Mouse (Mus musculus) common myeloid progenitor, adult 5-6 weeks (primary cell): ENCODE results near the gene Unc119. TPM values are rescaled to one million over a fixed set of nuclear protein-coding genes. Genes with fewer than 3 reads are reported as not detected.

Source experiments
- ATAC-seq: replicated peaks from 2 replicates; pipeline ENCODE4 v1.8.0; 2016; ENCODE audit warnings: low read depth, mild to moderate bottlenecking, moderate TSS enrichment, inconsistent platforms; ENCODE audit not compliant: poor library complexity, severe bottlenecking
- total RNA-seq: library from RNA; stranded (forward); fragments of 200-1000, 187-1606 nt; gene quantifications from 2 replicates; pipeline ENCODE4 v1.2.3, GENCODE M21; 2017

Unc119 gene
- total RNA-seq, 1 experiment from 2014 or later, result 33.7 TPM

DNA sequence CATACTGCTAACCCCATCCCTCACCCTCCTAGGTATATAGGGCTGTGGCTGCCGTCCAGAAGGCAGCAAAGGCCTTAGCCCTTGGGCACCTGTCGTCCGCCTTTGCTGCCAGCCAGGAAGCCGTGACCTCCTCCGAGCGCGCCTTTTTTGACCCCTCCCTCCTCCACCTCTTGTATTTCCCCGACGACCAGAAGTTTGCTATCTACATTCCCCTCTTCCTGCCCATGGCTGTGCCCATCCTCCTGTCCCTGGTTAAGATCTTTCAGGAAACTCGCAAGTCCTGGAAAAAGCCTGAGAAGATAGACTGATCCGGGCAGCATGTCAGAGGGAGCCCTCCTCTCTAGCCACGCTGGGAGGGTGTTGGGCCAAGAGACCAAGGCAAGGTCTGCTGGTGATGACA lies 1.6 kb upstream of the Unc119 start:
- no peak for ATAC-seq

DNA sequence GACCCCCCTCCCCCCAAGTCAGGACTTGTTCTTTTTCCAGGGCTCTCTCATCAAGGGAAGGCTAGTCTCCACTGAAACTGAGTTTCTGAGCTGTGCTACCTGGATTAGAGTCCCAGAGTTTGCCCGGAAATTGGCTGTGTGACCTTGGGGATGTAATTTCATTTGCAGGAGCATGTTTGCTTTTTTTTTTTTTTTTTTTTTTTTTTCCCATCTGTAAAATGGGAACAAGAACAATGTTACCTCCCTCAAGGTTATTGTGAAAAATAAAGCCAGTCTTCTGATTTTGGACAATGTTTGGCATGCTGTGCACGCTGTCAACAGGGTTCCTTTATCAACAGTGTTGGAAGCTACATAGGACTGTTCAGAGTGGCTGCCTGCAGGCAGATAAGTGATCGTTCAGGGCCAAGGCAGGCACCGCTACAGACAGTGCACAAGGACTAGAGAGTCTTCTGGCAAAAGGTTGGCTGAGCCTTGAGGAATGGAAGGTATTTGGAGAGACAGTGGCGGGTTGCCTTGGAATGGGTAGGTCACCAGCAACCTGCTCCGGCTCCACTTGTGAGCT lies 1.1 kb downstream of the Unc119 start:
- no peak for ATAC-seq

DNA sequence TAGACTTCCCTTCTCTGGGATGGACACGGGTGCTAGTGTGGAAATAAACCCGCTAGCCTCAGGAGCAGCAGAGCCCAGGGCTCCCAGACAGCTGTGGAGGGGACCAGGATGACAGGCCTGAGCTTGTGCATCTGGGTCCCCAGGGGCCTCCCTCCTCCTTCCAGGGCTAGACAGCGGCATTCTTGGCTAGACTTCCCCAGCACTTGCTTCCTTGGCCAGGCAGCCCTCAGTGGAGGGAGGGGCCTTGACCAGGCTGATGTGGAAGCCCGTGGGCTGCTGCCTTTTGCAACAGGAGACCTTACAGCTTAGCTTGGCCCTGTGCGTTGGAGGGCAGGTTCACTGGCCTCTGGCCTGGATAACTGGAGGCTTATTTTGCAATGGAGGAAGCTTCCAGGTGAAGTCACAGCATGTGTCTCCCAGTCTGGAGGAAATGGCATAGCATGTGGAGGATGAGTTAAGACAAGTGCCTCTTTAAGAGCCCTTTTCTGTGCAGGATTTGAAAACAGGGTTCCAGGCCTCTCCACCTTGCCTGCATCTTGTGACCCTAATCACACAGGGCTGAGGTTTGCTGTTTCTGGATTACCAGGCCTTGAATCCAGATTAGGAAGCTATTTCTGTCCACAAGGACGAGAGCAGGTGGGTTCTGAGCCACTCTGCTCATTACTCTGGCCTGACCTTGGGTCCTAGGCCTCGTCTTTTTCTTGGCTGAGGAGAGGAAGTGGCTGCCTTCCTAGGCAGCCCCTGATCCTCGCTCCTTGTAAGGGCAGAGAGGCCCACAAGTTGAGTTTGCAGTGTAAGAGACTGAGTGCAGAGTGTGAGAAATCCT lies 1.8 kb downstream of the Unc119 start:
- ATAC-seq, result peak; percentile 2; the same call in 1 of the 2 replicates

DNA sequence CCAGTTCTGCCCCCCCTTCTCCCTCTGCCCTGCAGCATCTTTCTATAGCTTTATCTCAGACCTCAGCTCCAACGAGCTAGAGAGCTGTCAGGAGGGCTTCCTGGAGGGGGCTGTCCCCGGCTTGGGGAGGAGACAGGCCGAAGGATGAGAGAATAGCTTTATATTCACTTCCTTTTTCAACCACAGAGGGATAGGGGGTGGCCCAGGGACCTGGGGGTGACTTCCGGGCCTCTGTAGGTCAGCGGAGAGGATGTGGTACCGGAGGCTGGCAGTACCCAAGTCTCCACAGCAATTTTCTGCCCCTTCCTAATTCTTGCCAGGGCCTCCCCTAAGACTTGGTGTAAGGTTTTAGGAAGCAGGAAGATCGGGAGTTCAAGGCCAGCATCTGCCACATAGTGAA lies 2.5 kb downstream of the Unc119 start:
- peak; percentile 64 for ATAC-seq

DNA sequence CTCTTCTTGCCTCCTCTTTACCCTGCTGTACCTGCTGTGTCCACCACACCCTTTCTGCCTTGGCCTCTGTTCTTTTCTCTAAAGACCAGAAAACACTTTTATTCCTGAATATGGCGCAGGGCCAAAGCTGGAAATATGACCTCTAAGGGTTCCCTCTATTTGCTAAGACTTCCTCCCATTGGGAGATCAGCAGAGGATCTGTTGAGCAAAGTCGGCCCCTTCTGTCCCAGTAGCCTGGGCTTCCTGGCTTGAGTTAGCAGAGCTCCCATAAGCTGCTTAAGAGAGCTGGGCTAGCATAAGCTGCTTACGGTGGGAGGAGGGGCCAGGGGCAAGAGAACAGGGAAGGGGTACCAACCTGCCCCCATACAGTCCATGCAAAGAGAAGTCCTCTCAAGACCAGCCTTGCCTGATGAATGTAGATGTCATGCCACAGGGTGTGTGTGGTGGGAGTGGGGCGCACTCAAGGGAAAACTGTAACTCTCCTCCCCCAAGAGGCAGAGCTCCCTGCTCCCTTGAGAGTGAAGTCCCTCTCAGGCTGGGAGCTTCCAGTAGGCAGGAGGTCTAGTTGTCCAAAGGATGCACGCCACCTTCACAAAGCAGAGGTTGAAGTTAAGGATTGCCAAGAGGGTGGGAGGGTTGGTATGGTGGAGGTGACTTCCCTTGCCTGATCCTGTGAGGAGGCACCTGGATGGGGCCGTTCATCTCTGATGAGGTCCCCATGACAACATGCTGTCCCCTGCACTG lies 3.2 kb downstream of the Unc119 start:
- no peak for ATAC-seq

DNA sequence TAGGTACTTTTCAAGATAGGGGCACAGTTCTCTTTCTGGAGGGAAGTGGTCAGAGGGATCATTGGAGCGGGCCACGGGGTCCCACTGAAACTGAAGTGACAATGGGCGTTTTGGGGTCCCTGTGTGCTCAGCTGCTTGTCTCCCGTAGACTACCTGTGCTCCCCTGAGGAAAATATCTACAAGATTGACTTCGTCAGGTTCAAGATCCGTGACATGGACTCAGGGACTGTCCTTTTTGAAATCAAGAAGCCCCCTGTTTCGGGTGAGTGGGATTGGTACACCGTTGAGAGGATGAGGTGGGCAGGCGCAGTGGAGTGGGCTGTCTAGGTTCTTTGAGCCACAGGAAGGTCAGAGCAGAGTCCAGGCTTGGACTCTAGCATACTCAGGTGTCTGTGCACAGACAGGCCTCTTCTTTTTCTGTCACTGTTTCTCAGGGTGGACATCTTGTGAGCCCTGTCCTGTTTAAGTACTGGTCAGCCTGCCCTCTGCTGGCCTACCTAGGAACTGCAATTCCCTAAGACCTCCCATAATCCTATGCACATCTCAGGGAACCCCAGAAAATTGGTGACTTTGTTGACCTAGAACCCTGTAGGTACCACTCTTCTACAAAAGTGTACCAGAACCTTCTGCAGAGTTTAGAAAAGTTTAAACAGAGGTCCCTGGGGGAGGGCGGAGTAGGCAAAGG lies 3.9 kb downstream of the Unc119 start:
- ATAC-seq, result 0 out of 2 replicates have a peak, but pooled peaks have one; percentile 5

DNA sequence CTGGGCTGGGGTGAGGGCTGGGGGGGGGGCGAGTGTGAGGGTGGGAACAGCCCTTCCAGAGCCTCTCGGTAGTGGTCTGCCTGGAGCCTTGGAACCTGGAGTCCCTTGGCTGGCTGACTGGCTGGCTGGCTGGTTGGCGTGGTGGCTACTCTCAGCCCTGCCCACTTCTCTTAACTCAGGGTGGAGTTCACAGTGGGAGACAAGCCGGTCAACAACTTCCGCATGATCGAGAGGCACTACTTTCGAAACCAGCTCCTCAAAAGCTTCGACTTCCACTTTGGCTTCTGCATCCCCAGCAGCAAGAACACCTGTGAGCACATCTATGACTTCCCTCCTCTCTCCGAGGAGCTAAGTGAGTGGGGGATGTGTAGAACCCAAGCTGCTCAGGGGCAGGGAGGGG lies 4.6 kb downstream of the Unc119 start:
- no peak for ATAC-seq

DNA sequence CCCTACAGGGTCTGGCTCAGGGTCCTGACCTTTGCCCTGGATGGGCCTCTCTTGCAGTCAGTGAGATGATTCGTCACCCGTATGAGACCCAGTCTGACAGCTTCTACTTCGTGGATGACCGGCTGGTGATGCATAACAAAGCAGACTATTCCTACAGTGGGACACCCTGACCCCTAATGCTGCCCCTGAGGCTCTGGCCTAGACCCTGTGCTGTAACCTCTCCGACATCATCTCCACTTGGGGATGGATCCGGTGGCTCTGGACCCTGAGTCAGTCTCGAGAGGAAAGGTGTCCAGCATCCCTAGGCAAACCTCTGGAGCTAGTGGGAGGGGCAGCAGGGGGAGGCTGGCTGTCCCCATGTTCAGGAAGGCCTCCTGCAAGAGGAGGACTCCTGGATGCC lies 5.2 kb downstream of the Unc119 start:
- no peak for ATAC-seq

DNA sequence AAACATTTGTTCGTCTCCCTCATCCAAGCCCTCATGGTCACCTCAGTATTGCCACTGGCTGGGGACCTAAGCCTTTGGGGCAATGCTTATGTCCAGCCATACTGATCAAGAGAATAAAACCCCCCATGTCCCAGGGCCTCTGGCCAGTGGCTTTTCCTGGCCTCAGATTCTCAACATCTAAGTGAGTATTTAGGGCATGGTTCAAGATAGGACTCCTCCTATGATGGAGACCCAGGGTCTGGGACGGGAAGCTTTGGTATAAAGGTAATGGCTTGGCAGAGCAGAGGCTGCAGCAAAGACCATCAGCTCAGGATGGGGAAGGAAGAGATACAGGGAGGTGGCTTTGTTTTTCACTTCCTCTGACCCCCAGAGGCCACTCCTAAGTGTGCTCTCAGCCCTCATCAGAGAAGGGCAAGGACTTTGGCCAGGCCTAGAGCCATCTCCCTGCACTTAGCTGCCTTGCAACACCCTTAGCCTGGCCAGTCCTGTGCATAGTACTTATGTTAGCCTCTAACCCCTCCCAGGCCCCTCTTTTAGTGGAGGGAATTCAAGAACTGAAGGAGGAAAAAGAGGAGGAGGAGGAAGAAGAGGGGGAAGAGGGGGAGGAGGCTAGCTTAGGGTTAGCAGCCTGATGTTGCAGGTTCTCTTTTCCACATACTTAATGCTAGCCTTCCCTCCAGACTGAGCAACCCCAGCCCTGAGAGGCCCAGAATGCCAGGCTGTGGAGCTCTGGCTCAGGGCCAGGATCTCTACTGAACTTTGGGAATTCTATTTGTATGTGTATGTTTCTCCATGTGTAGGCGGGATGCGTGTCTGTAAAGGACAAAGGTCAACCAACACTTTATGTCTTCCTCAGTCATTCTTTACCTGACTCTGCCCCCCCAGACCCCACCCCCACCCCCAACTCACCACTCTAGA lies 6.4 kb downstream of the Unc119 start:
- ATAC-seq, result no peak

DNA sequence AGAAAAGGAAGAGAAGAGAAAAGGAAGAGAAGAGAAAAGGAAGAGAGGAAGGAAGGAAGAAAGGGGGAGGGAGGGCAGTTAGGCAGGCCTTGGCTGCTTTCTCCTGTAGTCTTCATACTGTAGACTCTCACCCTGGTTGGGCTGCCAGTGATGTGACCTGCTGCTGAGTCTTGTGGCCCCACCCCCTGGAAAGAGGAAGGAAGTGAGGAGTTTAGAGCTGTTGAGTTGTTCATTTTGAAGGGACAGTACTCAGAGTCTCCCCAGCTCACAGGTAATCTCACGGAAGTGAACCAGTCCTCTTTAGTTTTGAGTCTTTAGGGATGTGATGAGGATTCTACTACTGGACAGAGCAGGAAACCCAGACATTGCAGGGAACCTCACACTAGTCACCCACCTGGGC lies 9.8 kb downstream of the Unc119 start:
- ATAC-seq, result peak; percentile 77

DNA sequence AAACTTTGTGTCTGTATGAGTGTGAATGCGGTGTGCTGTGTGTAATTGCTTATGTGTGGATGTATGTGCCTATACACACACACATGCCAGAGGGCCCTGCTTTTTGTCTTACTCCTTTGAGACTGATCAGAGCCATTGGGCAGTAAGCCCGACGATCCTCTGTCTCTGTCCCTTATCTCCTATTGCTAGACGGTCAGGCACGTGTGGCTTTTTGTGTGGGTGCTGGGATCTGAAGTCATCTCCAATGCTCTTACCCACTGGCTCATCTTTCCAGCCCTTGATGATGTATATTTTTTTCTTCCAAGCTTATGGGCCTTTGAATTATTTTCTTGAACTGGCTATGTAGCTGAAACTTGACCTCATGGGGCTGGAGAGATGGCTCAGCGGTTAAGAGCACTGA lies 11.6 kb downstream of the Unc119 start:
- ATAC-seq, result no peak

DNA sequence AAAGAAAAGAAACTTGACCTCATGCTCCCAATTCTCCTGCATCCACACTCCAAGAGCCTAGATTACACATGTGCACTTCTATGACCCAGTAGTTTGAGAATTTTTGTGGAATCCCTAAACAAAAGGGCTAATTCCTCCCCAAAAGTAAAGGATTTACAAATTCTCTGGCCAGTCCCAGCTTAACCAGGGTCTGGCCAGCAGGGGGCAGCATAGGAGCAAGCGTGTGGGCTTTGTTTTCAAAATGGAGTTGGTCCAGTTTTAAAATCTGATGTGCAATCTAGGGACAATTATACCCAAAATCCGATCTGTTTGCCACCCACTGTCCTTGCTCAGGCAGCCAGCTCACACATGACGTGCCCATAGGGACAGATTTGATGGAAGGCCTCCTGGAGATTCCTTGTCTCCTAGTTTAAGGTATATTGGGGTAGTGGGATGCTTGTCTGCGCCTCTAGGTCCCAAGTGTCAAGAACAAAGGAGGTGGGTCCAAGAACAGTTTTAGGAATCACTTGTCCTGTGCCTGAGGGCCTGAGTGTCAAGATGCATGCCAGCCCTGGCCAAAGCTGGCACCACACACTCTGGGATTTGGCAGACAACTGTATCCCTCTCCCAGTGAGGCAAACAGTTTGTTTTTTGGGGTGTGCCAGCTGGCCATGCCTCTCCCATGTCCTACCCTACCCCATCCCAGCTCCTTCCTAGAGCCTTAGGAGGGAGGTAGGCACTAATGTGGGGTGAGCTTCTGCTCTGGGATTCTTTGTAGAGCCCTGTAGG lies 12.4 kb downstream of the Unc119 start:
- ATAC-seq, result no peak

DNA sequence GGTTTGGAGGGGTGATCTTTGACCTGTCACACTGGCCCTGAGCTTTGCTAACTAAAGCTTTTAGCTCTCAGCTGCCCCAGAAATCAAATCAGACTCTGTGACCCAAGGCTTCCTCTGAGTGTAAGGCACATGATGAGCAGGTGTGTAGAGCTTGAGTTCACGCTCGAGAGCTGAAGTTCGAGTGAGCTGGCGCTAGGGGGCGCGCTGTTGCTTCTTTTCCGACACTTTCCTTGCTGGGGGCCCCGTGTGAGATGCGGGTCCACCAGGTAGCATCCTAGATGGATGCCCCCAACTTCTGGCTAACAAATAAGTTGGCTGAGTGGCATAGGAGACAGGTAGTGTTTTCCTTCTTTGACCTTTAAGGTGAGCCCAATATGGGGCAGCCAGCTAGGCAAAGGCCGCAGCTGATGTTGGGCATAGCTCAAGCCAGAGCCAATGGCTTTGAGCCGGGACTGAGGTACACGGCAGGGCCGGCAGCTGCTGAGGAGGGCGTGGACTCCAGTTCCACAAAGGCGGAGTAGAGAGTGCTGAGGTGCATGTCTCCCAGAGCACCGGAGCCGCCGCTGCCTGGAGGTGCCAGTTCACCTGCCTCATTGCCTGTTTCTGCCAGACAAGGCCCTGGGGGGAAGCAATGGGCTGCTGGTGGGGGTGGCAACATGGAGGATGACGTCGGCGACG lies 15.2 kb downstream of the Unc119 start:
- no peak for ATAC-seq

DNA sequence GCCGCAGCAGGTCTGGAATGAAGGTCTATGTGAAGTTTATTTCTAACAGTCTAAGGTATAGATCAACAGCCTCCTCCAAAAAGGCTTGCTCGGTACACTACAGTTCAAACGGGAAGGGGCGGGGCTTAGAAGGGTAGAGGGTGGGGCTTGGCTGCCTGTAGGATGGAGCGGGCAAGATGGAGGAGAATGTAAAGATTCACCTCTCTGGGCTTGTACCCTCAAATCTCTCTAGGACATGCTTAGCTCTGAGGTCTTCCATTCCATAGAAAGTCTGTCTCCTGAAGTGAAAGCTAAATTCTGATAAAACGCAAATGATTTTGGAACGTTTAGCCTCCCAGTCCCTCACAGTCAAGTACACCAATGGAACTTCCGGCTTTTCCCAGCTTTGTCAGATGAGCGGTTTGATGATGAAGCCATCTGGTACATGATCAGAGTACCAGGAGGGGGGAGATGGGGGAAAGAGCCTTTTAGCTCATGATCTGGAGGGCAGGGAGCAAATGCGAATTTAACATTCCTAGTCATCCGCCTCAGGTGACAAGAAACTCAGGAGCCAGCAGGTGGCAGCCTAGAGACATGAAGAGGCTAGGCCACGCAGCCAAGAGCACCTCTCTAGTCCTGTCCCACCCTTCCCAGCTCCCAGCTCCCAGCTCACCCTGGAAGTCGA lies 17.0 kb downstream of the Unc119 start:
- peak; percentile 87 for ATAC-seq

DNA sequence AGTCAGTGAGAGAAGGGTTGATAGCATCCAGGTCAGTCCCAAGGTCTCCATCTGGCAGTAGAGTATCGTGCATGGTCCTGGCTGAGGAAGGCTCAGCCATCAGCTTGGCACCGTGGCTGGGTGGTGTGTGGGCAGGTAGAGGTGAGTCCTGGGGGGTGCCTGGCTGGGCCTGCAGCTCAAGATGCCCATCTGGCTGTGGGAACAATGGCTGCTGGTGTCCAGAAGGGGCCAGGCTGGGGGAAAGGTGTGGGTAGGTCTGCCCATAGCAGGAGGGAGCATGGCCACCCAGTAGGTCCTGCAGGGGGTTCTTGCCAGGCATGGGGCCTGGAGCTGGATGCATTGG lies 17.5 kb downstream of the Unc119 start:
- ATAC-seq, result no peak

DNA sequence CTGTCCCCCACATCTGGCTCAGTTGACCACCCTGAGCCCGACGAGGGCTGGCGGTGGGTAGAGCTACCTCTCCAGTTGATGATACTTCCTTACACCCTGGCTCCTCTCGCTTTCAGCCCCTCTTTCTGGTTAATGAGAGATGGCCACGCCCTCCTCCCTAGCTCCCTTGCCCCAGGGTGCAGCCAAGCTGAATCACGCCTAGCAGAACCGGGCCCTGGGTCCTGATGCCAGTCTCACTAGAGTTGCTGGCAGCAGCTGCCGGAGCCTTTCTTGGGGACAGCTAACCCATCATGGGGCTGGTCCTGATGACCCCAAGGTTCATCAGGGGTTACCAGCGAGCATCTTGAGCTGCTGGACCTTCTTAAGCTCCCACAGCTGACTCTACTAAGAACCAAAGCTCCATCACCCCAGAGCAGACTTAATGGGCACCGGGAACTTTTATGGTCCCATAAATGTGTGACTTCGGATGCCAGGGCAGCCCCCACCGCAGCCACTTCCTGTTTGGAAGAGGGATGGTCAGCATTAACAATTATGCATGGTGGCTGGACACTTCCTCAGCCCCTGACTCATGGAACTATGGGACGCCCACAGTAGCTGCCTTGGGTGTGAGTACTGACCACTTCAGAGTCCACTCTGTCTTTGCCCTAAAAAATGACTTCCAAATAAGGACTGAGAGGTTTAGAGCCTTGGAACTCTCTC lies 20.2 kb downstream of the Unc119 start:
- ATAC-seq, result no peak

DNA sequence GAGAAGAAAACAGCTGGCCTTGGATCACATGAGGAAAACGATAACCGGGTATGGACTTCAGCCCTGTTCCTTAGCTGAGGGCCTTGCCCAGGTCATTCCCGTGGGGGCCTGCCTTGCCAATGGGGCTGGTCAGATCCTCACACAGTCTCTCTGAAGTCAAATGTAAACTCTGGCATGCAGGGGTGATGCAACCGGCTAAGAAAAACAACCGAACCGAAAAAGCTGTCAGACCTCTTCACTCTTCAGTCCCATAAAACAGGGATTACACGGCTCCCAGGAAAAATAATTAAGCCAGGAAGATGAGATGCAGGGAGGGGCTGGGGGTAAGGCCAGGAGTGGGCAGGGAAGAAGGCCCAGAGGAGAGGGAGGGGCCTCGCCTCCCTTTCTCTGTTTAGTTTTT lies 20.8 kb downstream of the Unc119 start:
- ATAC-seq, result no peak
